In genomic region chr4:116342119-116342518, GRCm38 (mm10) we compare ENCODE assay signal across 8 mouse cellular contexts.
A peak's percentile ranks its signal among the peaks of the same experiment; 100 is the strongest.
DNase-seq lines count a peak whose midpoint lies in the region; ATAC-seq and TF ChIP-seq lines count a peak whose summit lies in the region.

No protein-coding gene starts in this region.

- H3K9me3 ChIP-seq in heart, embryonic 12.5 days (replicated peaks) = no peaks in the 10 kb centered on the region

- H3K36me3 ChIP-seq in heart, adult 2 months (ENCODE audit: control insufficient read depth, insufficient read depth, low read length) = no peaks in the 10 kb centered on the region
- H3K36me3 ChIP-seq in heart, embryonic 12.5 days = no peaks in the 10 kb centered on the region; the same call in 1 of the 2 replicates

- intact Hi-C loops in heart, adult 2 months (cut with DNase I) = loop anchor here (2.0 to 10.0 kb wide), 3 partner anchors 63 to 213 kb away; partner anchors contain the start of genes Gpbp1l1 and Tmem69

- no peak for ATAC-seq in heart, embryonic 12.5 days (ENCODE audit: insufficient number of reproducible peaks, low FRiP score)
- ATAC-seq in megakaryocyte progenitor cell, adult 5-6 weeks (replicated peaks; ENCODE audit: poor library complexity) = peak; percentile 87

- no peaks in the 10 kb centered on the region for H3K27me3 ChIP-seq in heart, adult 2 months (ENCODE audit: control insufficient read depth, insufficient read depth, low read length)
- H3K27me3 ChIP-seq in heart, embryonic 12.5 days (replicated peaks) = no peaks in the 10 kb centered on the region

- no peaks in the 10 kb centered on the region for H3K79me2 ChIP-seq in heart, adult 2 months (replicated peaks; ENCODE audit: control insufficient read depth, insufficient read depth, low read length)

- H3K4me1 ChIP-seq in heart, adult 2 months (ENCODE audit: control insufficient read depth, insufficient read depth, low read length) = no peaks in the 10 kb centered on the region
- H3K4me1 ChIP-seq in heart, embryonic 12.5 days (replicated peaks) = no peaks in the 10 kb centered on the region

- H3K4me3 ChIP-seq in heart, adult 2 months = no peak overlapping the region
- H3K4me3 ChIP-seq in heart, embryonic 12.5 days = no peak overlapping the region
- no peak overlapping the region for H3K4me3 ChIP-seq in layer of hippocampus, adult 2 months

- TF ChIP-seq POLR2A in heart, adult 2 months (IDR thresholded peaks at IDR 0.05; ENCODE audit: insufficient read depth, low read depth, low read length) = no peak
- TF ChIP-seq POLR2A in brain, embryonic 14.5 days (IDR thresholded peaks at IDR 0.05; ENCODE audit: borderline replicate concordance, extremely low read depth, insufficient read depth, insufficient read length, poor library complexity, severe bottlenecking) = no peak

- H3K27ac ChIP-seq in heart, adult 2 months = no peak overlapping the region
- H3K27ac ChIP-seq in heart, embryonic 12.5 days (ENCODE audit: poor library complexity, severe bottlenecking) = no peak overlapping the region
- no peak overlapping the region for H3K27ac ChIP-seq in layer of hippocampus, adult 2 months

- no peak for TF ChIP-seq EP300 in heart, adult 2 months (IDR thresholded peaks at IDR 0.05; ENCODE audit: insufficient read depth, low read depth, low read length)

- no peak overlapping the region for H3K9ac ChIP-seq in heart, adult 2 months (ENCODE audit: low read depth, low read length)
- no peak overlapping the region for H3K9ac ChIP-seq in heart, embryonic 12.5 days

- no peak overlapping the region for H3K4me2 ChIP-seq in heart, embryonic 12.5 days

- DNase-seq in heart, adult 2 months = peak; percentile 30 to 42
- DNase-seq in CD4-positive helper T cell, adult 2 months (ENCODE audit: low read depth, low spot score) = peak; percentile 37
- DNase-seq in brain, embryonic 14.5 days (ENCODE audit: low read depth) = peak; percentile 82
- peak; percentile 58 for DNase-seq in forelimb bud, embryonic 11.5 days (ENCODE audit: low read depth, low spot score)
- DNase-seq in layer of hippocampus, adult 2 months (ENCODE audit: low spot score in 2 of 2) = peak; percentile 35 to 70
- DNase-seq in thymus, postnatal 10 days (ENCODE audit: low spot score in 2 of 2) = peak; percentile 8 to 35

- peak; percentile 88 for TF ChIP-seq CTCF in heart, adult 2 months (IDR thresholded peaks at IDR 0.05)
- TF ChIP-seq CTCF in brain, embryonic 14.5 days (IDR thresholded peaks at IDR 0.05; ENCODE audit: borderline replicate concordance, extremely low read depth, insufficient read depth, insufficient read length) = peak; percentile 68; the same call in 1 of the 2 replicates
- peak; percentile 92 for TF ChIP-seq CTCF in layer of hippocampus, adult 2 months (conservative IDR thresholded peaks at IDR 0.05)

Comparison
In these comparisons a context has a peak if more than half of its experiments do, and no peak if none do; other contexts are left out.
1. DNase-seq: peak in every context shown above with its lines; median percentile 82 in brain, embryonic 14.5 days; 58 in forelimb bud, embryonic 11.5 days; 52 in layer of hippocampus, adult 2 months; 37 in CD4-positive helper T cell, adult 2 months; 36 in heart, adult 2 months; 22 in thymus, postnatal 10 days.